Mouse (Mus musculus): ENCODE data around the gene Saal1.

GRCm38 (mm10) chr7:46748459-46748858 is 38.0 kb upstream of the Saal1 start:
- TF ChIP-seq POLR2A (IDR thresholded peaks at IDR 0.05; ENCODE audit: low read depth, low read length) (no peak), CTCF (IDR thresholded peaks at IDR 0.05; ENCODE audit: extremely low read depth, insufficient read depth, insufficient read length, insufficient replicate concordance) (no peak)
